Mouse (Mus musculus): ENCODE results near the gene H2-T3. TPM values are rescaled to one million over a fixed set of nuclear protein-coding genes. Genes with fewer than 3 reads are reported as not detected.
"Not testable (repeated sequence)": the region's sequence is repeated elsewhere in the genome, so short reads cannot be mapped to it uniquely, and the experiment has no call there.

H2-T3 gene
- polyA plus RNA-seq, 1 experiment from 2014 or later, result not detected

DNA sequence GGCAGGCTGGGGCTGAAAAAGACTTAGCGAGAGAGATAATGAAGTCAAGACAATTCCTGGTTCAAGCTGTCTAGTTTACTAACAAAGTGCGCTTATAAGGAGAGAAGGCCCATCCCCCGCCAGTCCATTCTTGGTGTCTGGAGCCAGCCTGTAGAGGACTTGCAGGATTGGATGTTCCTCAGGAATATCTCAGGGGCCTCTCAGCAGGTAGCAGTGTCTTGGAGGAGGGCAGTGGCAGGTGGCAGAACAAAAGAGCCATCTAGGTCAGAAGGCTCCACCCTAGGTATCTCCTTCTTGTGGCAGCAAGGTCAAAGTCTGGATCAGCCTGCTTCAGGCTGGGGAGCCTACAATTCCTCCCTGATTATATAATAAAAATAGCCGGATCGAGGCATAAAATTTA, 41.6 kb downstream of the H2-T3 start:
- not testable (repeated sequence) for H3K4me1 ChIP-seq (replicated peaks; ENCODE audit: control insufficient read depth, insufficient read depth, low read length)
- H3K27me3 ChIP-seq (ENCODE audit: control insufficient read depth, insufficient read depth, low read length), result peaks cover 43% of the 10 kb centered on the region
- WGBS, result 75% methylated on average over 5 of the region's 5 CpGs

DNA sequence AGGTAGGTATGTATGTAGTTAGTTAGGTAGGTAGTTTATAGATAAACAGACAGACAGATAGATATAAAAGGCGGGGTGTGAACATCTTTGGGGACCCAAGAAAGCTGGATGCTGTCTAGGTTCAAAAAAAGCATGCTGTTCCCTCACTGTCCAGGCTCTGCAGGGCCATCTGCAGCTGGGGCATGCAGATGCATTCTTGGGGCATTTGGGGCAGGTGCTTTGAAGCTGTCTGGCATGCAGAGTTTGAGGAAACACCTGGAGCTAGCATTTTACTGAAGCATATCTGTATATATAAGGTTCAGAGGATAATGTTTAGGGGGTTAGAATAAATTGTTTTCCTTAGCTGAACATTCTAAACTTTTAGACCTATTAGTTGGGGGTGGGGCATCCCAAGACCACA, 43.1 kb downstream of the H2-T3 start:
- ATAC-seq (ENCODE audit: low FRiP score); H3K27ac ChIP-seq; H3K4me2 ChIP-seq (replicated peaks); H3K9me3 ChIP-seq (ENCODE audit: control insufficient read depth, low read length); DNase-seq (ENCODE audit: low spot score); H3K9ac ChIP-seq; H3K36me3 ChIP-seq (replicated peaks; ENCODE audit: control insufficient read depth, insufficient read depth); H3K4me1 ChIP-seq (replicated peaks; ENCODE audit: control insufficient read depth, insufficient read depth, low read length); H3K4me3 ChIP-seq (replicated peaks; ENCODE audit: low read length): not testable (repeated sequence)
- 83% methylated on average over 1 of the region's 1 CpGs for WGBS
- H3K27me3 ChIP-seq (ENCODE audit: control insufficient read depth, insufficient read depth, low read length), result peaks cover 47% of the 10 kb centered on the region

More for the DNA sequence above, 41.6 kb downstream of the H2-T3 start:
- H3K4me2 ChIP-seq (replicated peaks); DNase-seq (ENCODE audit: low spot score); ATAC-seq (ENCODE audit: low FRiP score); H3K36me3 ChIP-seq (replicated peaks; ENCODE audit: control insufficient read depth, insufficient read depth); H3K9ac ChIP-seq; H3K9me3 ChIP-seq (ENCODE audit: control insufficient read depth, low read length); H3K4me3 ChIP-seq (replicated peaks; ENCODE audit: low read length); H3K27ac ChIP-seq: not testable (repeated sequence)

DNA sequence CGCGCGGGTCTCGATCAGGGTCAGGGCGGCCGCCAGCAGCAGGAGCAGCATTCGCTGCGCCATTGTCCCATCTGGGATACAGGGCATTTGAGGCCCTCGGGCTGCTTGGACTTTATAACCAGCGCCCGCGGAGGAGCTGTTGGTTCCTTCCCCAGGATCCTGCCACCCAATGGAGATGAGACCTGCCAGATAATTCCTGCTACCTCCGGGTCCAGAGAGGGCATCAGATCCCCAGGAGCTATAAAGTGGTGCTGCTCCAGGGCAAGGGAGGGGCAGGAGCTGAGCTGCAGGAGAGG, 44.3 kb downstream of the H2-T3 start:
- H3K4me3 ChIP-seq (replicated peaks; ENCODE audit: low read length), result peak overlapping the region; percentile 28
- peaks cover 48% of the 10 kb centered on the region for H3K27me3 ChIP-seq (ENCODE audit: control insufficient read depth, insufficient read depth, low read length)
- not testable (repeated sequence) for DNase-seq (ENCODE audit: low spot score); H3K27ac ChIP-seq; H3K36me3 ChIP-seq (replicated peaks; ENCODE audit: control insufficient read depth, insufficient read depth); H3K9me3 ChIP-seq (ENCODE audit: control insufficient read depth, low read length); H3K9ac ChIP-seq; ATAC-seq (ENCODE audit: low FRiP score); H3K4me1 ChIP-seq (replicated peaks; ENCODE audit: control insufficient read depth, insufficient read depth, low read length)
- peak overlapping the region; percentile 51 for H3K4me2 ChIP-seq (replicated peaks)
- 2% methylated on average over 13 of the region's 13 CpGs for WGBS

DNA sequence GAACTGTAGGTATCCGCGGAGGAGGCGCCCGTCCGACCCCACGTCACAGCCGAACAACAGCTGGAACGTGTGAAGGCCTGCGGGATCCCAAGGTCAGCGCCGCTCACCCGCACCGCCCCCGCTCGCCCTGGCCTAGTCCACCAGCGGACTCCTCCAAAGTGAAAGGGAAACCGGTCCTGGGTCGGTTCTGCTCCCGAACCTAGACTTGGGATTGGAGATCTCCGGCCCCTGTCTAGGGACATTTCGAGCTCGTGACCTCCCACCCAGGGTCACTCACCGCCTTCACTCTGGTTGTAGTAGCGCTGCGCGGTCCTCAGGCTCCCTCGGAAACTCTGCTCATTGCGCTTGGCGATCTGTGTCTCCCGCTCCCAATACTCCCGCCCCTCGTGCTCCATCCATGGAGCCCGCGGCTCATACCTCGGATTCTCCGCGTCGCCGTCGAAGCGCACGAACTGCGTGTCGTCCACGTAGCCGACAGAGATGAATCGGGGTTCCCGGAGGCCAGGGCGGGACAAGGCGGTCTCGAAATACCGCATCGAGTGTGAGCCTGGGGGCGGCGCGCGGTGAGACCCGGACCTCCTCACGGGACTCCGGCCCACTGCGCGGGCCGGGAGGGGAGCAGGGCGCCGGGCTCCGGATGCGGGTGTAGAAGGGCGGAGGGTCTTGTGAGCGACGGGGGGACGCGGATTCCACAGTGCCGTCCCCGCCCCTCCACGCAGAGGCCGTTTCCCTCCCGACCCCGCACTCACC, 44.8 kb downstream of the H2-T3 start:
- H3K27ac ChIP-seq, result no peak overlapping the region
- ATAC-seq (ENCODE audit: low FRiP score), result no peak; the same call in 1 of the 2 replicates
- H3K4me1 ChIP-seq (replicated peaks; ENCODE audit: control insufficient read depth, insufficient read depth, low read length), result peaks cover 8% of the 10 kb centered on the region; the same call in 1 of the 2 replicates
- no peak overlapping the region for H3K9ac ChIP-seq
- H3K36me3 ChIP-seq (replicated peaks; ENCODE audit: control insufficient read depth, insufficient read depth), result no peaks in the 10 kb centered on the region
- H3K9me3 ChIP-seq (ENCODE audit: control insufficient read depth, low read length), result no peaks in the 10 kb centered on the region
- 2% methylated on average over 73 of the region's 78 CpGs for whole genome bisulfite sequencing
- peak overlapping the region; percentile 28 for H3K4me3 ChIP-seq (replicated peaks; ENCODE audit: low read length)
- DNase-seq (ENCODE audit: low spot score), result no peak
- peaks cover 48% of the 10 kb centered on the region for H3K27me3 ChIP-seq (ENCODE audit: control insufficient read depth, insufficient read depth, low read length)
- peak overlapping the region; percentile 51 for H3K4me2 ChIP-seq (replicated peaks)

DNA sequence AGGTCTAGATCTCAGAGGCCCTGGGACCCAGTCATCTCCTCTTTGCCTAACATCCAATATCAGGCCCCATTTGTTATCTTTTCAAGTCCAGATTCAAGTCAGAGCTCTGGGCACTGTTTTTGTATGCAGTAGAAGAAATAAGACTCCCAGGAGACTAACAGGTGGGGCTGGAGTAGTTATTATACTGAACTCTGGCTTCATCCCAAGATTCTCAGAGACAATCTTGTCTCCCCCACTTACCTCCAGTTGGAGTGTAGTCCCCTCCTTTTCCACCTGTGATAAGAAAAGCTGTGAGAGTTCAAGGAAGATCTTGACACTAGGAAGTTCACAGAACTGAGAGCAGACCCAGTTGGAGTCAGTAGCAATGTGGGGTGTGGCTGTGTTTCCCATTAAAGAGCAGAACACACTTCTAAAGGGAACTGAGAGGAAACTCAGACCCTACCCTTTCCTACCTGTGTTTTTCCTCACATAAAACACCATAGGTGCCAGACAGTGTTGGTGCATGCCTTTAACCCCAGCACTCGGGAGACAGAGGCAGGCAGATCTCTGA, 53.7 kb downstream of the H2-T3 start:
- DNase-seq (ENCODE audit: low spot score); H3K4me1 ChIP-seq (replicated peaks; ENCODE audit: control insufficient read depth, insufficient read depth, low read length); H3K36me3 ChIP-seq (replicated peaks; ENCODE audit: control insufficient read depth, insufficient read depth); H3K4me2 ChIP-seq (replicated peaks); ATAC-seq (ENCODE audit: low FRiP score); H3K4me3 ChIP-seq (replicated peaks; ENCODE audit: low read length); H3K9ac ChIP-seq; H3K27ac ChIP-seq; H3K9me3 ChIP-seq (ENCODE audit: control insufficient read depth, low read length): not testable (repeated sequence)
- peaks cover 11% of the 10 kb centered on the region; the same call in 1 of the 2 replicates for H3K27me3 ChIP-seq (ENCODE audit: control insufficient read depth, insufficient read depth, low read length)
- WGBS, result 94% methylated on average over 1 of the region's 1 CpGs

Other genes starting within 250 kb of the H2-T3 start
- 65.5 and 74.9 TPM in 2 replicates for gene Abcf1, start 220.5 kb downstream of the H2-T3 start, polyA plus RNA-seq (2014; fragmentation: Nextera tagmentation; extraction: Ambion mirVana)
- 46.8 and 52.2 TPM in 2 replicates for gene Gnl1, start 210.4 kb downstream of the H2-T3 start, polyA plus RNA-seq (2014; fragmentation: Nextera tagmentation; extraction: Ambion mirVana)
- 70.4 and 83.1 TPM in 2 replicates for gene Prr3, start 210.1 kb downstream of the H2-T3 start, polyA plus RNA-seq (2014; fragmentation: Nextera tagmentation; extraction: Ambion mirVana)
- gene H2-T24, start 169.7 kb downstream of the H2-T3 start, polyA plus RNA-seq (2014; fragmentation: Nextera tagmentation; extraction: Ambion mirVana), result 9.1 and 11.7 TPM in 2 replicates
- 3.0 and 4.1 TPM in 2 replicates for gene H2-T23, start 157.4 kb downstream of the H2-T3 start, polyA plus RNA-seq (2014; fragmentation: Nextera tagmentation; extraction: Ambion mirVana)
- 7.2 and 8.0 TPM in 2 replicates for gene H2-T22, start 147.5 kb downstream of the H2-T3 start, polyA plus RNA-seq (2014; fragmentation: Nextera tagmentation; extraction: Ambion mirVana)
- gene Gm6034, start 147.3 kb downstream of the H2-T3 start, polyA plus RNA-seq (2014; fragmentation: Nextera tagmentation; extraction: Ambion mirVana), result not detected in 2 replicates
- 0.25 TPM in 1 of 2 replicates, not detected in the other for gene Gm11127, start 131.9 kb downstream of the H2-T3 start, polyA plus RNA-seq (2014; fragmentation: Nextera tagmentation; extraction: Ambion mirVana)
- gene Gm19684, start 68.6 kb downstream of the H2-T3 start, polyA plus RNA-seq (2014; fragmentation: Nextera tagmentation; extraction: Ambion mirVana), result not detected in 2 replicates
- not detected in 2 replicates for gene Gm7030, start 60.9 kb downstream of the H2-T3 start, polyA plus RNA-seq (2014; fragmentation: Nextera tagmentation; extraction: Ambion mirVana)
- gene Gm8909, start 21.8 kb downstream of the H2-T3 start, polyA plus RNA-seq (2014; fragmentation: Nextera tagmentation; extraction: Ambion mirVana), result not detected in 2 replicates
- 132 and 151 TPM in 2 replicates for gene Rpp21, start 67.8 kb upstream of the H2-T3 start, polyA plus RNA-seq (2014; fragmentation: Nextera tagmentation; extraction: Ambion mirVana)
- gene Trim39, start 82.0 kb upstream of the H2-T3 start, polyA plus RNA-seq (2014; fragmentation: Nextera tagmentation; extraction: Ambion mirVana), result 19.7 and 19.8 TPM in 2 replicates
- gene H2-M10.2, start 96.2 kb upstream of the H2-T3 start, polyA plus RNA-seq (2014; fragmentation: Nextera tagmentation; extraction: Ambion mirVana), result 0.18 and 0.23 TPM in 2 replicates
- gene H2-M10.1, start 135.9 kb upstream of the H2-T3 start, polyA plus RNA-seq (2014; fragmentation: Nextera tagmentation; extraction: Ambion mirVana), result not detected in 2 replicates
- not detected in 2 replicates for gene H2-M10.3, start 178.1 kb upstream of the H2-T3 start, polyA plus RNA-seq (2014; fragmentation: Nextera tagmentation; extraction: Ambion mirVana)